Mouse (Mus musculus) E14TG2a.4 (cell line): ENCODE data around the gene Ppp1r36.
"Not testable (repeated sequence)": the region's sequence is repeated elsewhere in the genome, so short reads cannot be mapped to it uniquely, and the experiment has no call there.

ENCODE experiments used
- H3K27me3 ChIP-seq: 2 replicates; pipeline ENCODE4 v1.6.1; 2014; ENCODE audit warnings: low read length, control low read depth; ENCODE audit not compliant: insufficient read depth
- H3K36me3 ChIP-seq: 2 replicates; pipeline ENCODE4 v1.6.1; 2014; ENCODE audit warnings: low read length, control low read depth; ENCODE audit not compliant: insufficient read depth
- H3K4me1 ChIP-seq: replicated peaks from 2 replicates; pipeline ENCODE4 v1.6.1; 2014; ENCODE audit warnings: low read depth, low read length, control low read depth
- H3K4me3 ChIP-seq: replicated peaks from 2 replicates; pipeline ENCODE4 v1.5.1; 2014; ENCODE audit warnings: mild to moderate bottlenecking, low read length
- H3K9me3 ChIP-seq: 2 replicates; pipeline ENCODE4 v1.6.1; 2014; ENCODE audit warnings: low read length, control low read depth
- CTCF ChIP-seq: conservative IDR thresholded peaks from 2 replicates; pipeline ENCODE4 v1.5.1; 2014; ENCODE audit warnings: low read length
- NANOG ChIP-seq: IDR thresholded peaks from 2 replicates; pipeline ENCODE4 v1.6.1; 2014; ENCODE audit warnings: borderline replicate concordance, low read length, mixed read lengths
- POU5F1 ChIP-seq: IDR thresholded peaks from 2 replicates; pipeline ENCODE4 v1.6.1; 2014; ENCODE audit warnings: low read length, borderline replicate concordance

Ppp1r36 gene

GRCm38 (mm10) chr12:76427546-76427945 lies 10.2 kb downstream of the Ppp1r36 start:
- Histone ChIP-seq H3K4me3 (peak overlapping the region; percentile 37; the same call in 1 of the 2 replicates), H3K36me3 (no peaks in the 10 kb centered on the region), H3K4me1 (peaks cover 10% of the 10 kb centered on the region), H3K27me3 (peaks cover 33% of the 10 kb centered on the region), H3K9me3 (peaks cover 3% of the 10 kb centered on the region; the same call in 1 of the 2 replicates)
- TF ChIP-seq NANOG: no peak
- no peak for TF ChIP-seq POU5F1
- TF ChIP-seq CTCF: no peak

DNA sequence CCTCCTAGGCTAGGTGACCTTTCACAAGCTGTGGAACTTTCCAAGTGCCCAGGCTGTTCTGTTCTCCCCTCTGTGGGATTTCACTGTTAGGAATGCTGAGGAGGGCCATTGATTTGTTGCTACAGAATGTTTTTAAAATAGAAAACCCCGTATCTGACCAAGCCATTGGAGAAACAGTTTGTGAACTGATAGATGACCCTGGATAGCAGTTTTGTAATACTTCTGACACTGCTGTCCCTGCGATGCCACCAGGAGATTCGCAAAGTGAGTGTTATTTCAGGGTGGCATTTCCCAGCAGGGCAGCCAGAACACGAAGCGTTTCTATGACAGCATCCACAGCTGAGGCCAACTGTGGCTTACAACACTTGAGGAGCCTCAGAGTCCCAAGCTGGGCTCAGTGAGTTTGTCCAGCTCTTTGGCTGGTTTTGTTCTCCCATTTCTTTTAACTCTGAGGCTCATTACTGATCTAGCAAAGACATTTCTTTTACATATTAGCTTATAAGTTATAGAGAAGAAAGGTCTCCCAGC lies 13.6 kb downstream of the Ppp1r36 start:
- H3K9me3 ChIP-seq: no peaks in the 10 kb centered on the region
- H3K4me1 ChIP-seq: peaks cover 25% of the 10 kb centered on the region
- no peak for TF ChIP-seq POU5F1
- no peak for TF ChIP-seq NANOG
- TF ChIP-seq CTCF: no peak
- H3K4me3 ChIP-seq: no peak overlapping the region
- H3K36me3 ChIP-seq: no peaks in the 10 kb centered on the region
- peaks cover 55% of the 10 kb centered on the region for H3K27me3 ChIP-seq

DNA sequence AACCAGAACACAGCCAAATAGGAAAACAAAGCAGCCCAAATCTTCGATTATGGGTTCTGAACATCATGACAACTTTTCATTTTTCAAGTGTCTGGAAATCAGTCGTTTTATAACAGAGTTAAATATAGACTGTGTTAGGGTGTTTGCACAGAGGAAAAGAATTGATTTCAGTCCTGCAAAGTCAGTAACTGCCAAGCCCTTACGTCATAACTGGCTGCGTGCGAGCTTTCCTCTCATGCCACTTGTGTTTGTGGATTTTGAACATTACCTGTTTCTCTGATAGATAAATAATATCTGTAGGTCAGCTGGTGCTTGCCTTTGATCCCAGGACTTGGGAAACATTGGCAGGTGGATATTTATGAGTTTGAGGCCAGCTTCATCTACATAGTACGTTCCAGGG lies 14.1 kb downstream of the Ppp1r36 start:
- no peak for TF ChIP-seq CTCF
- no peak for TF ChIP-seq NANOG
- no peak for TF ChIP-seq POU5F1
- Histone ChIP-seq H3K36me3 (no peaks in the 10 kb centered on the region), H3K4me1 (peaks cover 25% of the 10 kb centered on the region), H3K9me3 (no peaks in the 10 kb centered on the region), H3K4me3 (no peak overlapping the region), H3K27me3 (peaks cover 55% of the 10 kb centered on the region)

DNA sequence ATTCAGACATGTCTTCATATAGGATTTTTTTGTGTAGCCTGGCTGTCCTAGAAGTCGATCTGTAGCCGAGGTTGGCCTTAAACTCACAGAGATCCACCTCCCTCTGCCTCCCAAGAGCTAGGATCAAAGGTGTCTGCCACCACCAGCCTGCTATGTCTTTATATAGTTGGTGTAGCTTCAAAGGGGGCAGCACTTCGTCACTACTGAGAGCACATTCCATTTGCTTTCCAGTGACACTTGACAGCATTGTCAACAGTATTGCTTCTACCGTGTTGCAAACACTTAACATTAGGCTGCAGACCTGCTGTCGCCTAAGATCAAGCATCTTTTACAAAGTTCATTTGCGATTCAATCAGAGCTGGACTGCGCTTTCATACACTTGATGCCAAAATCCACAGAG lies 16.8 kb downstream of the Ppp1r36 start:
- Histone ChIP-seq H3K4me3 (no peak overlapping the region), H3K27me3 (peaks cover 42% of the 10 kb centered on the region), H3K4me1 (peaks cover 15% of the 10 kb centered on the region), H3K36me3 (no peaks in the 10 kb centered on the region), H3K9me3 (no peaks in the 10 kb centered on the region)
- TF ChIP-seq NANOG (no peak), POU5F1 (no peak), CTCF (no peak)

DNA sequence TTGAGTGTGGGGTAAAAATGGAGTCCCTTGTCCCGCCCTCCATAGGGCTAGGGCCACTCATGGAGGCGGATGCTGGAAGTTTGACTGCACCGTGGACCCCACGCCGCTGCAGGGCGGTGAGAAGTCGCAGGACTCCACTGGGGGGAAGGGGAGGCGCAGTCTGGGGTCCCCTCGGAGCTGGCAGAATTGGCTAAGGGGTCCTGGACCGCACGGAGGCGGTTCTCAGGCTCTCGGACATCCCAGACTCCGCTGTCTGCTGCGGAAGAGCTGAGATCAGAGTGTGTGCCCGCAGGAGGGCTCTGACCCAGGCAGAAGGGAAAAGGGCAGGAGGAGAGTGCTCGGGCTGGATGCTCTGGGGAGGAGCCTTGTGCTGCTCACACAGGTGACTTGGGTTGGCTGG lies 17.7 kb downstream of the Ppp1r36 start:
- peaks cover 42% of the 10 kb centered on the region for H3K27me3 ChIP-seq
- no peak for TF ChIP-seq NANOG
- no peak for TF ChIP-seq CTCF
- no peak for TF ChIP-seq POU5F1

GRCm38 (mm10) chr12:76435549-76435948 lies 18.2 kb downstream of the Ppp1r36 start:
- H3K9me3 ChIP-seq: no peaks in the 10 kb centered on the region
- TF ChIP-seq NANOG (no peak), CTCF (no peak), POU5F1 (no peak)
- peak overlapping the region; percentile 75 for H3K4me3 ChIP-seq
- no peaks in the 10 kb centered on the region for H3K36me3 ChIP-seq
- peaks cover 42% of the 10 kb centered on the region for H3K27me3 ChIP-seq
- peaks cover 15% of the 10 kb centered on the region for H3K4me1 ChIP-seq

More for the DNA sequence above, 17.7 kb downstream of the Ppp1r36 start:
- Histone ChIP-seq H3K4me1 (peaks cover 15% of the 10 kb centered on the region), H3K36me3 (no peaks in the 10 kb centered on the region), H3K9me3 (no peaks in the 10 kb centered on the region), H3K4me3 (peak overlapping the region; percentile 75)

- Histone ChIP-seq H3K36me3 (peaks cover 27% of the 10 kb centered on the region), H3K4me1 (peaks cover 47% of the 10 kb centered on the region), H3K9me3 (peaks cover 10% of the 10 kb centered on the region; the same call in 1 of the 2 replicates)
- H3K27me3 ChIP-seq, H3K4me3 ChIP-seq: not testable (repeated sequence)
Observed at GRCm38 (mm10) chr12:76443488-76443887, 26.1 kb downstream of the Ppp1r36 start.

GRCm38 (mm10) chr12:76444359-76444772 lies 27.0 kb downstream of the Ppp1r36 start:
- H3K4me1 ChIP-seq: peaks cover 52% of the 10 kb centered on the region
- peak overlapping the region; percentile 80 for H3K4me3 ChIP-seq
- no peaks in the 10 kb centered on the region for H3K27me3 ChIP-seq
- H3K9me3 ChIP-seq: peaks cover 10% of the 10 kb centered on the region; the same call in 1 of the 2 replicates
- H3K36me3 ChIP-seq: peaks cover 35% of the 10 kb centered on the region
- no peak for TF ChIP-seq CTCF

DNA sequence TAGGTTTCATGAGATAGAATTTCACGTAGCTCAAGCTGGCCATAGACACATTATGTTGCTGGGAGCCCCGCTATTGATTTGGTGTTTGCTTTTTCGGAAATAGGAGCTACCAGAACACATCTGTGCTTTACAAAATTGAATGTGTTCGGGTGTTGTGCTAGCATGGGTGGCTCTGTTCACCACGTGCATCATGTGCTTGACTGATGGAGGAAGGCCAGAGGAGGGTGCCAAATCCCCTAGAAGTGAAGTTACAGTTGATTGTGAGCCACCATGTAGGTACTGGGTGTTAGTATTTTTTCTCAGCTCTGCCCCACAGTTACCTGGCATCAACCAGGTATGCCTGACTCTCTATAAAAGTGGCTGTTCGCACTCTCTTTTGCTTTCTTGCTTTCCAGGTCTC lies 27.5 kb downstream of the Ppp1r36 start:
- H3K36me3 ChIP-seq: peaks cover 40% of the 10 kb centered on the region
- H3K27me3 ChIP-seq: no peaks in the 10 kb centered on the region
- TF ChIP-seq NANOG (no peak), CTCF (no peak)
- H3K9me3 ChIP-seq: peaks cover 10% of the 10 kb centered on the region; the same call in 1 of the 2 replicates
- H3K4me3 ChIP-seq: peak overlapping the region; percentile 80
- H3K4me1 ChIP-seq: peaks cover 57% of the 10 kb centered on the region
